ENCODE assay signal across 12 mouse cellular contexts in genomic region chr3:79177136-79177870, GRCm38 (mm10).
A peak's percentile ranks its signal among the peaks of the same experiment; 100 is the strongest.
DNase-seq lines count a peak whose midpoint lies in the region; ATAC-seq and TF ChIP-seq lines count a peak whose summit lies in the region.
"Had no signal": no experiment of that assay in that cellular context is flagged by ENCODE, and none has a peak within 500 bp of the region (broad histone marks: within the 10 kb centered on the region; RNA-seq: fewer than 3 reads in every experiment).

No protein-coding gene starts in this region.

- H3K9me3 ChIP-seq in heart, postnatal 0 days (replicated peaks; ENCODE audit: control insufficient read depth, low read length): no peaks in the 10 kb centered on the region
- no peaks in the 10 kb centered on the region for H3K9me3 ChIP-seq in heart, embryonic 11.5 days (replicated peaks; ENCODE audit: control insufficient read depth, low read length)
- no peaks in the 10 kb centered on the region for H3K9me3 ChIP-seq in liver, embryonic 16.5 days (replicated peaks; ENCODE audit: control insufficient read depth, low read length)
- H3K9me3 ChIP-seq: embryonic facial prominence, embryonic 13.5 days; G1E; neural tube, embryonic 12.5 days had no signal

- 0 out of 2 replicates have a peak overlapping the region, but pooled peaks have one; percentile 48 for H3K4me3 ChIP-seq in heart, postnatal 0 days (ENCODE audit: low read depth, low read length)
- H3K4me3 ChIP-seq in heart, embryonic 11.5 days (ENCODE audit: low read depth, low read length): no peak overlapping the region
- H3K4me3 ChIP-seq in liver, embryonic 16.5 days (ENCODE audit: low read depth, low read length): no peak overlapping the region
- H3K4me3 ChIP-seq: embryonic facial prominence, embryonic 13.5 days; neural tube, embryonic 12.5 days had no signal

- peak overlapping the region; percentile 66 for H3K4me2 ChIP-seq in heart, postnatal 0 days (ENCODE audit: low read depth, low read length)
- no peak overlapping the region for H3K4me2 ChIP-seq in heart, embryonic 11.5 days
- peak overlapping the region; percentile 28 for H3K4me2 ChIP-seq in liver, embryonic 16.5 days (ENCODE audit: low read depth, low read length)
- H3K4me2 ChIP-seq: embryonic facial prominence, embryonic 13.5 days; neural tube, embryonic 12.5 days had no signal

- no peak for TF ChIP-seq EP300 in heart, postnatal 0 days (IDR thresholded peaks at IDR 0.05; ENCODE audit: low read depth)

- H3K36me3 ChIP-seq in heart, postnatal 0 days (replicated peaks; ENCODE audit: control insufficient read depth, insufficient read depth, low read length): peaks cover 8% of the 10 kb centered on the region
- no peaks in the 10 kb centered on the region for H3K36me3 ChIP-seq in heart, embryonic 11.5 days (ENCODE audit: control insufficient read depth, insufficient read depth, low read length)
- H3K36me3 ChIP-seq in liver, embryonic 16.5 days (ENCODE audit: control insufficient read depth, insufficient read depth): no peaks in the 10 kb centered on the region

- no peaks in the 10 kb centered on the region for H3K27me3 ChIP-seq in heart, postnatal 0 days (ENCODE audit: control insufficient read depth, insufficient read depth, low read length)
- no peaks in the 10 kb centered on the region for H3K27me3 ChIP-seq in heart, embryonic 11.5 days (ENCODE audit: control insufficient read depth, insufficient read depth, low read length)
- H3K27me3 ChIP-seq in liver, embryonic 16.5 days (ENCODE audit: control insufficient read depth, insufficient read depth, low read depth, low read length): no peaks in the 10 kb centered on the region
- H3K27me3 ChIP-seq: embryonic facial prominence, embryonic 13.5 days; neural tube, embryonic 12.5 days had no signal

- no peak for ATAC-seq in heart, postnatal 0 days (ENCODE audit: insufficient read depth, low read depth)
- ATAC-seq in heart, embryonic 11.5 days (replicated peaks; ENCODE audit: insufficient number of reproducible peaks, low FRiP score, low TSS enrichment): no peak
- ATAC-seq in liver, embryonic 16.5 days (ENCODE audit: low read depth): no peak

- peaks cover 51% of the 10 kb centered on the region for H3K4me1 ChIP-seq in heart, postnatal 0 days (ENCODE audit: control insufficient read depth, insufficient read depth)
- peaks cover 45% of the 10 kb centered on the region for H3K4me1 ChIP-seq in heart, embryonic 11.5 days (ENCODE audit: control insufficient read depth, insufficient read depth, low read length)
- peaks cover 2% of the 10 kb centered on the region; the same call in 1 of the 2 replicates for H3K4me1 ChIP-seq in liver, embryonic 16.5 days (ENCODE audit: control insufficient read depth, low read depth, low read length)

- 76% methylated on average over 8 of the region's 8 CpGs for WGBS in heart, postnatal 0 days
- 81% methylated on average over 8 of the region's 8 CpGs for WGBS in heart, embryonic 11.5 days (ENCODE audit: insufficient replicate concordance)
- WGBS in liver, embryonic 16.5 days (ENCODE audit: insufficient replicate concordance): 47% methylated on average over 8 of the region's 8 CpGs

- H3K27ac ChIP-seq in heart, postnatal 0 days (ENCODE audit: low read depth): peak overlapping the region; percentile 98
- H3K27ac ChIP-seq in heart, embryonic 11.5 days (ENCODE audit: low read depth, low read length): no peak overlapping the region
- peak overlapping the region; percentile 41; the same call in 1 of the 2 replicates for H3K27ac ChIP-seq in liver, embryonic 16.5 days (ENCODE audit: low read length)
- H3K27ac ChIP-seq: liver, embryonic 14.5 days; neural tube, embryonic 12.5 days had no signal

- no peak for DNase-seq in heart, postnatal 0 days (ENCODE audit: low spot score)
- peak; percentile 31 to 35 for DNase-seq in spleen, adult 18-20 months
- no peak for DNase-seq in spleen, adult 12 weeks (ENCODE audit: low spot score)
- DNase-seq in thymus, postnatal 25 days: peak; percentile 61
- DNase-seq in adrenal gland, adult (ENCODE audit: inconsistent age in 2 of 2, low spot score in 1 of 2): no peak
- no peak for DNase-seq in left cerebral cortex, adult 11 months (ENCODE audit: low spot score)

- no peak overlapping the region for H3K9ac ChIP-seq in heart, postnatal 0 days (replicated peaks; ENCODE audit: low read depth, low read length)
- no peak overlapping the region for H3K9ac ChIP-seq in heart, embryonic 11.5 days (ENCODE audit: low read depth, low read length)
- no peak overlapping the region for H3K9ac ChIP-seq in liver, embryonic 16.5 days (ENCODE audit: low read depth, low read length)
- H3K9ac ChIP-seq: embryonic facial prominence, embryonic 13.5 days; liver, embryonic 14.5 days; neural tube, embryonic 12.5 days had no signal

- no peak for TF ChIP-seq CTCF in heart, postnatal 0 days (IDR thresholded peaks at IDR 0.05; ENCODE audit: low read depth)

Comparison
In these comparisons a context has a peak if more than half of its experiments do, and no peak if none do; other contexts are left out.
1. DNase-seq: peak in spleen, adult 18-20 months (2 of 2) and thymus, postnatal 25 days (single experiment); none in heart, postnatal 0 days (single experiment), spleen, adult 12 weeks (single experiment), adrenal gland, adult (0 of 2) and left cerebral cortex, adult 11 months (single experiment).